Mouse (Mus musculus): Measurements from ENCODE around the gene Pdk2.

- 0 out of 2 replicates have a peak, but pooled peaks have one; percentile 10 for TF ChIP-seq CTCF (IDR thresholded peaks at IDR 0.05; ENCODE audit: extremely low read depth, insufficient read depth, low read length)
- peak; percentile 54; the same call in 1 of the 2 replicates for TF ChIP-seq POLR2A (IDR thresholded peaks at IDR 0.05; ENCODE audit: extremely low read depth, insufficient read depth, low read length)
These were observed 50.2 kb downstream of the Pdk2 start, which contains the start of gene Ppp1r9b for GRCm38 (mm10) chr11:94990749-94991577.

All from cortical plate, adult 2 months (tissue).